ENCODE assay signal across 9 mouse cellular contexts in the genomic region with DNA sequence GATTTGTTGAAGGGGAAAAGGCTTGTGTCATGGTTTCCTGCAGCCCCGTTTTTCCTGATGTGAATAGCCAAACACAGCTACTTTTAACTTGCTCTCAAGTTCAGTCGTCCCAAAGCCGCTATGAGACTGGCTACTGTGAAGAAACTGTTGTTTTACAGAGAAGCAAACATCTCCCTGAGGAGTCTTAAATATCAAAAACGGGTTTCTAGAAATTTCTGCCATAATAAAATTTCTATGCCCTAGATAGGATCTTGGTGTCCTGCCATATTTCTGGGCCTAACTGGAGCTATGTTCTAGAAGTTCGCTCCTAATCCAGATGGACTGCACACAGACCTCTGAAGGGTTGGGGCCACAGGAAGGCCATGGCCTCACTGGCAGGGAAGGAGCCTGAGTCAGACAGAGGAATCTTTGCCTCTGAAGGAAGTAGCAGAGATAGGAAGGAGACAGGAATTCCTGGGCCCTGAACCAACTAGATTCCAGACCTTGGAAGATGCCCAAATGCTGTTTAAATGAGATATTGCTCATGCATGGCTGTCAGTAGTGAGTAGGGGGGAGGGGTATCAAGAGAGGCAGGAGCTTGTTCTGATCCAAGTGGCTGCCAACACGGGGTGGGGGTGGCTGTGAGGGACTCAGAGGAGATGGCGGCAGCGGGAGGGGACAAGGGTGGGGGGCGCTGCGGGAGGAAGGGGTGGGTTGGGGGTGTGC. TPM values are rescaled to one million over a fixed set of nuclear protein-coding genes. Genes with fewer than 3 reads are reported as not detected.
DNase-seq lines count a peak whose midpoint lies in the region; ATAC-seq and TF ChIP-seq lines count a peak whose summit lies in the region.
"Had no signal": no experiment of that assay in that cellular context is flagged by ENCODE, and none has a peak within 500 bp of the region (broad histone marks: within the 10 kb centered on the region; RNA-seq: fewer than 3 reads in every experiment).

No protein-coding gene starts in this region.

- H3K9ac ChIP-seq in forebrain, postnatal 0 days: no peak overlapping the region
- no peak overlapping the region for H3K9ac ChIP-seq in hindbrain, embryonic 13.5 days
- H3K9ac ChIP-seq in limb, embryonic 15.5 days: no peak overlapping the region
- H3K9ac ChIP-seq in midbrain, embryonic 16.5 days (ENCODE audit: low read depth, low read length): no peak overlapping the region

- TF ChIP-seq CTCF in forebrain, postnatal 0 days (IDR thresholded peaks at IDR 0.05; ENCODE audit: low read depth): no peak

- no peaks in the 10 kb centered on the region for H3K4me1 ChIP-seq in forebrain, postnatal 0 days (ENCODE audit: insufficient read depth)
- peaks cover 33% of the 10 kb centered on the region for H3K4me1 ChIP-seq in hindbrain, embryonic 13.5 days (replicated peaks)
- H3K4me1 ChIP-seq in limb, embryonic 15.5 days: peaks cover 59% of the 10 kb centered on the region
- peaks cover 14% of the 10 kb centered on the region; the same call in 1 of the 2 replicates for H3K4me1 ChIP-seq in midbrain, embryonic 16.5 days (ENCODE audit: control insufficient read depth, insufficient read depth, low read length)

- H3K4me2 ChIP-seq in forebrain, postnatal 0 days (ENCODE audit: low read depth): peak overlapping the region; percentile 15; the same call in 1 of the 2 replicates
- no peak overlapping the region for H3K4me2 ChIP-seq in hindbrain, embryonic 13.5 days
- peak overlapping the region; percentile 33 for H3K4me2 ChIP-seq in limb, embryonic 15.5 days
- H3K4me2 ChIP-seq in midbrain, embryonic 16.5 days (ENCODE audit: low read length): no peak overlapping the region

- H3K36me3 ChIP-seq in forebrain, postnatal 0 days (ENCODE audit: insufficient read depth): no peaks in the 10 kb centered on the region
- no peaks in the 10 kb centered on the region for H3K36me3 ChIP-seq in hindbrain, embryonic 13.5 days
- no peaks in the 10 kb centered on the region; the same call in 1 of the 2 replicates for H3K36me3 ChIP-seq in limb, embryonic 15.5 days
- no peaks in the 10 kb centered on the region for H3K36me3 ChIP-seq in midbrain, embryonic 16.5 days (ENCODE audit: control insufficient read depth, insufficient read depth, low read length)

- DNase-seq in right cerebral cortex, adult 18-20 months: peak; percentile 13
- DNase-seq in right cerebral cortex, postnatal 36 days (ENCODE audit: low spot score in 2 of 2): no peak
- peak; percentile 69 for DNase-seq in forebrain, postnatal 0 days
- DNase-seq in thymus, adult 18-20 months: no peak

- no peak overlapping the region for H3K4me3 ChIP-seq in forebrain, postnatal 0 days (ENCODE audit: low read depth, low read length)
- no peak overlapping the region for H3K4me3 ChIP-seq in hindbrain, embryonic 13.5 days
- H3K4me3 ChIP-seq in limb, embryonic 15.5 days: 0 out of 2 replicates have a peak overlapping the region, but pooled peaks have one; percentile 2
- H3K4me3 ChIP-seq in midbrain, embryonic 16.5 days (ENCODE audit: low read depth, low read length): no peak overlapping the region

- ATAC-seq in forebrain, postnatal 0 days: peak; percentile 78
- ATAC-seq in hindbrain, embryonic 13.5 days (ENCODE audit: low FRiP score): peak; percentile 70
- 0 out of 2 replicates have a peak, but pooled peaks have one; percentile 24 for ATAC-seq in limb, embryonic 15.5 days (ENCODE audit: insufficient number of reproducible peaks, low FRiP score, low TSS enrichment, low read depth)
- ATAC-seq in midbrain, embryonic 16.5 days: peak; percentile 37
- ATAC-seq in megakaryocyte, adult 5-6 weeks (ENCODE audit: poor library complexity, severe bottlenecking): no peak

- H3K9me3 ChIP-seq in forebrain, postnatal 0 days (ENCODE audit: low read length): no peaks in the 10 kb centered on the region
- H3K9me3 ChIP-seq in hindbrain, embryonic 13.5 days: no peaks in the 10 kb centered on the region
- no peaks in the 10 kb centered on the region for H3K9me3 ChIP-seq in limb, embryonic 15.5 days
- H3K9me3 ChIP-seq in midbrain, embryonic 16.5 days (replicated peaks; ENCODE audit: control insufficient read depth, low read length, poor library complexity, severe bottlenecking): no peaks in the 10 kb centered on the region

- H3K27me3 ChIP-seq in forebrain, postnatal 0 days (ENCODE audit: insufficient read depth, low read length): no peaks in the 10 kb centered on the region
- H3K27me3 ChIP-seq in hindbrain, embryonic 13.5 days: no peaks in the 10 kb centered on the region
- H3K27me3 ChIP-seq in limb, embryonic 15.5 days: no peaks in the 10 kb centered on the region
- H3K27me3 ChIP-seq in midbrain, embryonic 16.5 days (ENCODE audit: control insufficient read depth, insufficient read depth, low read depth, low read length): no peaks in the 10 kb centered on the region

- WGBS in forebrain, postnatal 0 days: 36% methylated on average over 8 of the region's 10 CpGs
- 58% methylated on average over 10 of the region's 10 CpGs for WGBS in hindbrain, embryonic 13.5 days
- WGBS in limb, embryonic 15.5 days: 17% methylated on average over 9 of the region's 10 CpGs
- WGBS in midbrain, embryonic 16.5 days: 54% methylated on average over 10 of the region's 10 CpGs

- H3K27ac ChIP-seq in forebrain, postnatal 0 days (ENCODE audit: low read depth, low read length): peak overlapping the region; percentile 79
- H3K27ac ChIP-seq in hindbrain, embryonic 13.5 days: peak overlapping the region; percentile 80; the same call in 1 of the 2 replicates
- H3K27ac ChIP-seq in limb, embryonic 15.5 days: peak overlapping the region; percentile 89
- H3K27ac ChIP-seq in midbrain, embryonic 16.5 days (ENCODE audit: low read length): peak overlapping the region; percentile 58

RNA-seq across cellular contexts. Expression of gene Ston1, which starts 31.3 kb away (rescaled TPM):
- total RNA-seq in forebrain, postnatal 0 days (2014; rRNA removed): 1.4 and 2.2 TPM in 2 replicates
- polyA plus RNA-seq in forebrain, postnatal 0 days (2015; fragmentation: Nextera tagmentation; extraction: Ambion mirVana): 0.52 and 1.5 TPM in 2 replicates
- 2.0 and 2.6 TPM in 2 replicates for polyA plus RNA-seq in hindbrain, embryonic 13.5 days (2015; fragmentation: Nextera tagmentation; extraction: Ambion mirVana)
- polyA plus RNA-seq in limb, embryonic 15.5 days (2015; fragmentation: Nextera tagmentation; extraction: Ambion mirVana): 8.6 TPM in 2 replicates
- polyA plus RNA-seq in midbrain, embryonic 16.5 days (2015; fragmentation: Nextera tagmentation; extraction: Ambion mirVana): 1.0 and 1.7 TPM in 2 replicates
- total RNA-seq in megakaryocyte, adult 5-6 weeks (2015): not detected in 2 replicates
- 0.89 TPM in 1 of 2 replicates, not detected in the other for total RNA-seq in megakaryocyte, adult 5-6 weeks (2017)

RNA-seq across cellular contexts. Expression of gene Gtf2a1l, which starts 39.6 kb away (rescaled TPM):
- 0.24 and 0.69 TPM in 2 replicates for total RNA-seq in forebrain, postnatal 0 days (2014; rRNA removed)
- polyA plus RNA-seq in forebrain, postnatal 0 days (2015; fragmentation: Nextera tagmentation; extraction: Ambion mirVana): 0.44 and 0.52 TPM in 2 replicates
- 0.12 and 0.14 TPM in 2 replicates for polyA plus RNA-seq in hindbrain, embryonic 13.5 days (2015; fragmentation: Nextera tagmentation; extraction: Ambion mirVana)
- polyA plus RNA-seq in limb, embryonic 15.5 days (2015; fragmentation: Nextera tagmentation; extraction: Ambion mirVana): not detected in 2 replicates
- 0.39 and 0.49 TPM in 2 replicates for polyA plus RNA-seq in midbrain, embryonic 16.5 days (2015; fragmentation: Nextera tagmentation; extraction: Ambion mirVana)
- total RNA-seq in megakaryocyte, adult 5-6 weeks (2015): not detected in 2 replicates
- total RNA-seq in megakaryocyte, adult 5-6 weeks (2017): not detected in 2 replicates
- total RNA-seq: MEL had no signal

Comparison
In these comparisons a context has a peak if more than half of its experiments do, and no peak if none do; other contexts are left out.
1. DNase-seq: peak in right cerebral cortex, adult 18-20 months (single experiment) and forebrain, postnatal 0 days (single experiment); none in right cerebral cortex, postnatal 36 days (0 of 2) and thymus, adult 18-20 months (0 of 2).
2. H3K4me2 ChIP-seq: peak in forebrain, postnatal 0 days (single experiment) and limb, embryonic 15.5 days (single experiment); none in hindbrain, embryonic 13.5 days (single experiment) and midbrain, embryonic 16.5 days (single experiment).
3. Peak in every context shown above with its lines, with median percentiles within 50 percentile points of each other: H3K27ac ChIP-seq.